Mouse (Mus musculus) cortical plate, adult 2 months (tissue): ENCODE data around the gene Shank3.

Experiments
- CTCF ChIP-seq: fragments of 200-500 bp; IDR thresholded peaks from 2 replicates; pipeline ENCODE4 v1.5.1; 2011; ENCODE audit warnings: mild to moderate bottlenecking, control low read depth, low read length; ENCODE audit not compliant: insufficient read depth; ENCODE audit errors: extremely low read depth
- POLR2A ChIP-seq: fragments of 200-500 bp; IDR thresholded peaks from 2 replicates; pipeline ENCODE4 v1.6.1; 2011; ENCODE audit warnings: mild to moderate bottlenecking, low read length, control low read depth; ENCODE audit not compliant: insufficient read depth; ENCODE audit errors: extremely low read depth

DNA sequence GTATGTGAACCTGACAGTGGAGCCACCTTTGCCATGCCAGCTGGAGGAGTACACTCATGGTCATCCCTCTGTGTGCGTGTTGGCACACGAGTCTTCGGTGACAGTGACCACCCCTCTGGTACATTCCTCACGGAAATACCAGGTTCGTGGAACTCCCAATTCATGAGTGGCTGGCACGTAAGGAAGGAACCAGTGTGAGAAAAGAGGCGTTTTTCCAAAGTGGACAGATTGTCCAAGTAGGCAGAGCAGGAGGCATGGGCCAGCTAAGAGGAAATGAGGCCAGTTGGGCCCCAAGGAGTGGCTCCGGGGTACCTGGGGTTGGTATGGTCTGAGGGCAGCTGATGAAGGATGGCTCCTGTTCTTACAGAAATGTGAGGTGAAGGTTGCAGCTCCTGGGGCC lies 26.0 kb downstream of the Shank3 start:
- TF ChIP-seq CTCF (no peak), POLR2A (no peak)
